Mouse (Mus musculus): ENCODE results near the gene Cpa4.

DNA sequence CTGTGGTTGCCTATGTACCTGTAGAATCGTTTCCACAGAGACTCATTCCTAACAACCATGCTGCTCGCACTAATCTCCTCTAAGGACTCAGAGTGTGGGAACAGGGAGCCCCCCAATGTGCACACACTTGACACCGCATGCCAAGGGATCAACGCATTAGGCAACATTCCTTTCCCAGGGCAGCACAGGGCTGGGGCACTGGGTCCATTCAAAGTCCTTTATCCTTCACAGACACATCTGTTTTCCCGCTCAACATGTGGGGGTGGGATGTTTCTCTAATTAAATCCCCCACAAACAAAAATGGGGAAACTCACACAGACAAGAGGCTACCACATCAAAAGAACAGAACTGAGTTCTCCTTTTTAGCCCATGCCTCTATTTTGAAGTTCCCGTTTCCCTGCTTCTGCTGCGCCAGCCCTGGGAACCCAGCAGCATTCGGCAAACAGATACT lies 48.3 kb downstream of the Cpa4 start:
- TF ChIP-seq CTCF (IDR thresholded peaks at IDR 0.05; ENCODE audit: low read depth) (no peak), EP300 (IDR thresholded peaks at IDR 0.05; ENCODE audit: low read depth) (no peak)
